Mouse (Mus musculus) kidney, postnatal 0 days (tissue): ENCODE results near the gene Commd1. TPM values are rescaled to one million over a fixed set of nuclear protein-coding genes. Genes with fewer than 3 reads are reported as not detected.

ENCODE experiments used
- ATAC-seq: fragments of 200-750 bp; cut with Nextera tagmentation; replicated peaks from 2 replicates; pipeline ENCODE4 v1.8.0; 2017; ENCODE audit warnings: low read depth, moderate number of reproducible peaks, moderate TSS enrichment, moderate library complexity; ENCODE audit not compliant: low FRiP score
- DNase-seq: peaks from one replicate; pipeline ENCODE4 v3.0.0-alpha.2; 2016; ENCODE audit warnings: low spot score
- H3K27ac ChIP-seq: fragments of 300-500 bp; sonication (generic); 2 replicates; pipeline ENCODE4 v1.5.1; 2014; ENCODE audit warnings: mild to moderate bottlenecking
- H3K27me3 ChIP-seq: fragments of 300-500 bp; sonication (generic); 2 replicates; pipeline ENCODE4 v1.6.1; 2014; ENCODE audit warnings: low read length, mixed read lengths; ENCODE audit not compliant: insufficient read depth
- H3K36me3 ChIP-seq: fragments of 300-500 bp; sonication (generic); 2 replicates; pipeline ENCODE4 v1.6.1; 2014; ENCODE audit warnings: low read length, mixed read lengths; ENCODE audit not compliant: insufficient read depth
- H3K4me1 ChIP-seq: fragments of 300-500 bp; sonication (generic); replicated peaks from 2 replicates; pipeline ENCODE4 v1.6.1; 2014; ENCODE audit warnings: antibody characterized with exemption, low read length, mixed read lengths; ENCODE audit not compliant: insufficient read depth
- H3K4me2 ChIP-seq: fragments of 300-500 bp; sonication (generic); 2 replicates; pipeline ENCODE4 v1.6.1; 2014; ENCODE audit warnings: mild to moderate bottlenecking, low read length, moderate library complexity, mixed read lengths
- H3K4me3 ChIP-seq: fragments of 300-500 bp; sonication (generic); replicated peaks from 2 replicates; pipeline ENCODE4 v1.5.1; 2014; ENCODE audit warnings: low read depth, low read length
- H3K9ac ChIP-seq: fragments of 300-500 bp; sonication (generic); 2 replicates; pipeline ENCODE4 v1.6.1; 2014; ENCODE audit warnings: low read depth, low read length
- H3K9me3 ChIP-seq: fragments of 300-500 bp; sonication (generic); replicated peaks from 2 replicates; pipeline ENCODE4 v1.6.1; 2016; ENCODE audit warnings: low read length, inconsistent platforms, mixed read lengths
- CTCF ChIP-seq: IDR thresholded peaks from 2 replicates; pipeline ENCODE4 v1.5.1; 2016; ENCODE audit warnings: antibody characterized with exemption, low read depth, mild to moderate bottlenecking, moderate library complexity
- whole genome bisulfite sequencing: fragments of 180-500 bp; shearing (Covaris S2); extraction: QIAGEN DNeasy Blood & Tissue Kit; methylation state at CpG from one replicate; pipeline ENCODE4 v1.1.7; 2014; 5-methylcytosine and 5-hydroxymethylcytosine counted together
- polyA plus RNA-seq: library from polyadenylated mRNA; unstranded; fragments of >200 nt; fragmentation: Nextera tagmentation; extraction: Ambion mirVana; gene quantifications from 2 replicates; pipeline ENCODE4 v1.2.1, GENCODE M21; 2015

Commd1 gene
- polyA plus RNA-seq, 1 experiment from 2014 or later, result 427 TPM

GRCm38 (mm10) chr11:22873383-22873782 is 108.8 kb downstream of the Commd1 start:
- Histone ChIP-seq H3K9me3 (no peaks in the 10 kb centered on the region), H3K4me2 (no peak overlapping the region), H3K9ac (no peak overlapping the region), H3K4me3 (no peak overlapping the region), H3K4me1 (peaks cover 13% of the 10 kb centered on the region), H3K36me3 (no peaks in the 10 kb centered on the region), H3K27me3 (no peaks in the 10 kb centered on the region), H3K27ac (peak overlapping the region; percentile 64)
- DNase-seq (no peak), ATAC-seq (no peak)
- no peak for TF ChIP-seq CTCF
- 64% methylated on average over 4 of the region's 4 CpGs for WGBS

GRCm38 (mm10) chr11:22872307-22872680 is 109.9 kb downstream of the Commd1 start:
- H3K4me2 ChIP-seq, result peak overlapping the region; percentile 41

GRCm38 (mm10) chr11:22871628-22872306 is 110.4 kb downstream of the Commd1 start:
- H3K4me1 ChIP-seq, result peaks cover 13% of the 10 kb centered on the region
- 42% methylated on average over 7 of the region's 7 CpGs for WGBS
- H3K36me3 ChIP-seq, result no peaks in the 10 kb centered on the region
- no peaks in the 10 kb centered on the region for H3K27me3 ChIP-seq
- ATAC-seq, result no peak
- H3K4me3 ChIP-seq, result no peak overlapping the region
- no peak for TF ChIP-seq CTCF
- no peaks in the 10 kb centered on the region for H3K9me3 ChIP-seq
- peak; percentile 72 for DNase-seq
- no peak overlapping the region for H3K9ac ChIP-seq
- peak overlapping the region; percentile 44; the same call in 1 of the 2 replicates for H3K27ac ChIP-seq
- H3K4me2 ChIP-seq, result peak overlapping the region; percentile 41

More at GRCm38 (mm10) chr11:22872307-22872680, 109.9 kb downstream of the Commd1 start:
- no peak for DNase-seq
- ATAC-seq, result no peak
- H3K4me1 ChIP-seq, result peaks cover 13% of the 10 kb centered on the region
- no peak overlapping the region for H3K9ac ChIP-seq
- H3K27me3 ChIP-seq, result no peaks in the 10 kb centered on the region
- H3K9me3 ChIP-seq, result no peaks in the 10 kb centered on the region
- H3K27ac ChIP-seq, result peak overlapping the region; percentile 66
- no peak for TF ChIP-seq CTCF
- no peak overlapping the region for H3K4me3 ChIP-seq
- 24% methylated on average over 4 of the region's 4 CpGs for WGBS
- no peaks in the 10 kb centered on the region for H3K36me3 ChIP-seq

GRCm38 (mm10) chr11:22868582-22868981 is 113.6 kb downstream of the Commd1 start:
- no peak overlapping the region for H3K4me3 ChIP-seq
- H3K9ac ChIP-seq, result no peak overlapping the region
- ATAC-seq (no peak), DNase-seq (no peak)
- no peak overlapping the region for H3K27ac ChIP-seq
- H3K4me2 ChIP-seq, result no peak overlapping the region
- H3K36me3 ChIP-seq, result no peaks in the 10 kb centered on the region
- no peaks in the 10 kb centered on the region for H3K27me3 ChIP-seq
- H3K9me3 ChIP-seq, result no peaks in the 10 kb centered on the region
- WGBS, result 87% methylated on average over 8 of the region's 8 CpGs
- H3K4me1 ChIP-seq, result peaks cover 13% of the 10 kb centered on the region
- TF ChIP-seq CTCF, result no peak

- DNase-seq (no peak), ATAC-seq (no peak)
- H3K36me3 ChIP-seq, result no peaks in the 10 kb centered on the region
These were observed 114.5 kb downstream of the Commd1 start for GRCm38 (mm10) chr11:22867691-22868090.

GRCm38 (mm10) chr11:22865635-22866246 is 116.4 kb downstream of the Commd1 start:
- H3K4me2 ChIP-seq, result no peak overlapping the region
- no peak overlapping the region for H3K4me3 ChIP-seq
- no peak overlapping the region for H3K9ac ChIP-seq
- DNase-seq (no peak), ATAC-seq (no peak)
- no peak for TF ChIP-seq CTCF
- H3K27ac ChIP-seq, result no peak overlapping the region
- no peaks in the 10 kb centered on the region for H3K9me3 ChIP-seq
- H3K27me3 ChIP-seq, result no peaks in the 10 kb centered on the region
- WGBS, result 88% methylated on average over 7 of the region's 7 CpGs
- no peaks in the 10 kb centered on the region for H3K36me3 ChIP-seq
- no peaks in the 10 kb centered on the region for H3K4me1 ChIP-seq

More at GRCm38 (mm10) chr11:22867691-22868090, 114.5 kb downstream of the Commd1 start:
- Histone ChIP-seq H3K4me3 (no peak overlapping the region), H3K27ac (no peak overlapping the region), H3K27me3 (no peaks in the 10 kb centered on the region), H3K9ac (no peak overlapping the region), H3K4me1 (peaks cover 9% of the 10 kb centered on the region), H3K9me3 (no peaks in the 10 kb centered on the region), H3K4me2 (no peak overlapping the region)
- no peak for TF ChIP-seq CTCF
- WGBS, result 89% methylated on average over 5 of the region's 5 CpGs
